Mouse (Mus musculus): ENCODE data around the gene Zfp697. TPM values are rescaled to one million over a fixed set of nuclear protein-coding genes. Genes with fewer than 3 reads are reported as not detected.

Gene Zfp697
- total RNA-seq, 2 experiments from 2014 or later = 33.2 to 35.0 TPM

GRCm38 (mm10) chr3:98348106-98348505 lies 34.2 kb upstream of the Zfp697 start:
- H3K27ac ChIP-seq = no peak overlapping the region
- H3K4me3 ChIP-seq = no peak overlapping the region
- no peak for TF ChIP-seq CTCF (IDR thresholded peaks at IDR 0.05)
- intact Hi-C loops (cut with DNase I) = no loop called here
- no peak for DNase-seq (ENCODE audit: extremely low spot score in 1 of 2, low spot score in 2 of 2)

- Histone ChIP-seq H3K27ac (no peak overlapping the region), H3K4me3 (no peak overlapping the region)
- no peak for DNase-seq (ENCODE audit: extremely low spot score in 1 of 2, low spot score in 2 of 2)
- intact Hi-C loops (cut with DNase I) = no loop called here
- no peak for TF ChIP-seq CTCF (IDR thresholded peaks at IDR 0.05)
Observed at GRCm38 (mm10) chr3:98348705-98349104, 33.6 kb upstream of the Zfp697 start.

- peak; percentile 72 for TF ChIP-seq CTCF (IDR thresholded peaks at IDR 0.05)
- Histone ChIP-seq H3K27ac (no peak overlapping the region), H3K4me3 (no peak overlapping the region)
- peak; percentile 50 to 62 for DNase-seq (ENCODE audit: extremely low spot score in 1 of 2, low spot score in 2 of 2)
- intact Hi-C loops (cut with DNase I) = loop anchor here (10.0 kb wide), 1 partner anchor 621 kb away; no protein-coding TSS in a partner anchor
Observed at GRCm38 (mm10) chr3:98353892-98354291, 28.4 kb upstream of the Zfp697 start.

GRCm38 (mm10) chr3:98355344-98356025 lies 26.8 kb upstream of the Zfp697 start:
- intact Hi-C loops (cut with DNase I) = loop anchor here (10.0 kb wide), 1 partner anchor 619 kb away; no protein-coding TSS in a partner anchor
- DNase-seq (ENCODE audit: extremely low spot score in 1 of 2, low spot score in 2 of 2) = no peak
- Histone ChIP-seq H3K27ac (no peak overlapping the region), H3K4me3 (no peak overlapping the region)
- no peak; the same call in 1 of the 2 replicates for TF ChIP-seq CTCF (IDR thresholded peaks at IDR 0.05)

- intact Hi-C loops (cut with DNase I) = loop anchor here (10.0 kb wide), 1 partner anchor 619 kb away; no protein-coding TSS in a partner anchor
- H3K27ac ChIP-seq = no peak overlapping the region
- H3K4me3 ChIP-seq = no peak overlapping the region
- no peak for DNase-seq (ENCODE audit: extremely low spot score in 1 of 2, low spot score in 2 of 2)
- no peak for TF ChIP-seq CTCF (IDR thresholded peaks at IDR 0.05)
Observed at GRCm38 (mm10) chr3:98356026-98356365, 26.3 kb upstream of the Zfp697 start.

- H3K4me3 ChIP-seq = no peak overlapping the region
- TF ChIP-seq CTCF (IDR thresholded peaks at IDR 0.05) = no peak
- H3K27ac ChIP-seq = no peak overlapping the region
- no peak for DNase-seq (ENCODE audit: extremely low spot score in 1 of 2, low spot score in 2 of 2)
- intact Hi-C loops (cut with DNase I) = loop anchor here (10.0 kb wide), 1 partner anchor 618 kb away; no protein-coding TSS in a partner anchor
Observed at GRCm38 (mm10) chr3:98356632-98357370, 25.5 kb upstream of the Zfp697 start.

GRCm38 (mm10) chr3:98362753-98363152 lies 19.5 kb upstream of the Zfp697 start:
- DNase-seq (ENCODE audit: extremely low spot score in 1 of 2, low spot score in 2 of 2) = no peak
- TF ChIP-seq CTCF (IDR thresholded peaks at IDR 0.05) = peak; percentile 65

GRCm38 (mm10) chr3:98366086-98366485 lies 16.2 kb upstream of the Zfp697 start:
- no peak for TF ChIP-seq CTCF (IDR thresholded peaks at IDR 0.05)
- no peak overlapping the region for H3K4me3 ChIP-seq
- DNase-seq (ENCODE audit: extremely low spot score in 1 of 2, low spot score in 2 of 2) = no peak
- intact Hi-C loops (cut with DNase I) = no loop called here
- no peak overlapping the region for H3K27ac ChIP-seq

More at GRCm38 (mm10) chr3:98362753-98363152, 19.5 kb upstream of the Zfp697 start:
- intact Hi-C loops (cut with DNase I) = loop anchor here (1.0 kb wide), 1 partner anchor 81 kb away; no protein-coding TSS in a partner anchor
- Histone ChIP-seq H3K4me3 (no peak overlapping the region), H3K27ac (no peak overlapping the region)

GRCm38 (mm10) chr3:98366823-98367222 lies 15.4 kb upstream of the Zfp697 start:
- Histone ChIP-seq H3K27ac (no peak overlapping the region), H3K4me3 (no peak overlapping the region)
- intact Hi-C loops (cut with DNase I) = no loop called here
- no peak for DNase-seq (ENCODE audit: extremely low spot score in 1 of 2, low spot score in 2 of 2)
- no peak for TF ChIP-seq CTCF (IDR thresholded peaks at IDR 0.05)

- TF ChIP-seq CTCF (IDR thresholded peaks at IDR 0.05) = no peak
- no peak overlapping the region for H3K4me3 ChIP-seq
- intact Hi-C loops (cut with DNase I) = no loop called here
- H3K27ac ChIP-seq = no peak overlapping the region
- no peak for DNase-seq (ENCODE audit: extremely low spot score in 1 of 2, low spot score in 2 of 2)
Observed at GRCm38 (mm10) chr3:98368283-98368682, 14.0 kb upstream of the Zfp697 start.

GRCm38 (mm10) chr3:98368776-98369175 lies 13.5 kb upstream of the Zfp697 start:
- no peak overlapping the region for H3K4me3 ChIP-seq
- H3K27ac ChIP-seq = no peak overlapping the region
- intact Hi-C loops (cut with DNase I) = no loop called here
- DNase-seq (ENCODE audit: extremely low spot score in 1 of 2, low spot score in 2 of 2) = no peak
- TF ChIP-seq CTCF (IDR thresholded peaks at IDR 0.05) = no peak

GRCm38 (mm10) chr3:98374062-98374719 lies 8.1 kb upstream of the Zfp697 start:
- Histone ChIP-seq H3K27ac (no peak overlapping the region), H3K4me3 (no peak overlapping the region)
- DNase-seq (ENCODE audit: extremely low spot score in 1 of 2, low spot score in 2 of 2) = no peak
- intact Hi-C loops (cut with DNase I) = no loop called here
- TF ChIP-seq CTCF (IDR thresholded peaks at IDR 0.05) = no peak

Data from left cerebral cortex, adult 2 months (tissue).